Mouse (Mus musculus) heart, embryonic 10.5 days (tissue): Measurements from ENCODE around the gene Map3k7cl. TPM values are rescaled to one million over a fixed set of nuclear protein-coding genes. Genes with fewer than 3 reads are reported as not detected.

ENCODE experiments used
- DNase-seq: peaks from one replicate; pipeline ENCODE4 v3.0.0-alpha.2; 2017; ENCODE audit warnings: low spot score
- H3K27ac ChIP-seq: fragments of 300-500 bp; sonication (generic); 2 replicates; pipeline ENCODE4 v1.5.1; 2016; ENCODE audit warnings: mild to moderate bottlenecking
- H3K27me3 ChIP-seq: fragments of 300-500 bp; sonication (generic); 2 replicates; pipeline ENCODE4 v1.6.1; 2016; ENCODE audit warnings: mild to moderate bottlenecking; ENCODE audit not compliant: poor library complexity, insufficient read depth, severe bottlenecking
- H3K36me3 ChIP-seq: fragments of 300-500 bp; sonication (generic); 2 replicates; pipeline ENCODE4 v1.6.1; 2016; ENCODE audit warnings: mild to moderate bottlenecking, moderate library complexity
- H3K4me1 ChIP-seq: fragments of 300-500 bp; sonication (generic); 2 replicates; pipeline ENCODE4 v1.6.1; 2016; ENCODE audit warnings: mild to moderate bottlenecking
- H3K4me3 ChIP-seq: fragments of 300-500 bp; sonication (generic); 2 replicates; pipeline ENCODE4 v1.5.1; 2016; ENCODE audit warnings: mild to moderate bottlenecking, moderate library complexity
- H3K9me3 ChIP-seq: fragments of 300-500 bp; sonication (generic); 2 replicates; pipeline ENCODE4 v1.6.1; 2016; ENCODE audit warnings: mild to moderate bottlenecking, moderate library complexity
- WGBS: fragments of 180-500 bp; shearing (Covaris S2); methylation state at CpG from one replicate; pipeline ENCODE4 v1.1.7; 2016; 5-methylcytosine and 5-hydroxymethylcytosine counted together
- polyA plus RNA-seq: library from polyadenylated mRNA; unstranded; fragments of >200 nt; fragmentation: Nextera tagmentation; extraction: Ambion mirVana; gene quantifications from 2 replicates; pipeline ENCODE4 v1.2.1, GENCODE M21; 2016

The Map3k7cl gene
- polyA plus RNA-seq, 1 experiment from 2014 or later = not detected

- Histone ChIP-seq H3K27me3 (no peaks in the 10 kb centered on the region), H3K27ac (no peak overlapping the region), H3K4me1 (peaks cover 21% of the 10 kb centered on the region), H3K36me3 (no peaks in the 10 kb centered on the region), H3K4me3 (no peak overlapping the region), H3K9me3 (no peaks in the 10 kb centered on the region)
- DNase-seq = no peak
- WGBS = 56% methylated on average over 17 of the region's 17 CpGs
These were observed 49.8 kb downstream of the Map3k7cl start for GRCm38 (mm10) chr16:87602717-87603526.

DNA sequence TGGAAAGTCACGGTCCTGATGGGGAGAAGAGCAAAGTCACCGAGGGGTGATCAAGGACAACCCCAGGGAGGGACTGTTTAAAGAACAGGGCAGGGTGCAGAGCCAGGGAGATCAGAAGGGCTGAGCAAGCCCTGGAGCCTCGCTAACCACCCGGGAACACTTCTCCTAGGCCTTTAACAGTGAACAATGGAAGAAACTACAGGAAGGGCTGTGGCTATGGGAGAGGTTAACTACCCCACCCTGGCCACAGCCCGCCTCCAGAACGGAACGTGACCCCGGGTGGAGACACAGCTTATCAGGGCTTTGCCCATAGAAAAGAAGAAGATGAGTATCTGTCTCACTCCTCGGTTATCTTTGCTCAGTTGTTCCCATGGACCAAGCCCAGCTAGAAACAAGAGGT lies 50.9 kb downstream of the Map3k7cl start:
- no peaks in the 10 kb centered on the region for H3K27me3 ChIP-seq
- H3K4me1 ChIP-seq = peaks cover 13% of the 10 kb centered on the region; the same call in 1 of the 2 replicates
- H3K9me3 ChIP-seq = no peaks in the 10 kb centered on the region
- H3K4me3 ChIP-seq = no peak overlapping the region
- no peak for DNase-seq
- 58% methylated on average over 9 of the region's 9 CpGs for WGBS
- no peak overlapping the region for H3K27ac ChIP-seq
- no peaks in the 10 kb centered on the region for H3K36me3 ChIP-seq

GRCm38 (mm10) chr16:87604883-87605282 lies 51.8 kb downstream of the Map3k7cl start:
- no peaks in the 10 kb centered on the region for H3K9me3 ChIP-seq
- 75% methylated on average over 2 of the region's 2 CpGs for WGBS
- no peak for DNase-seq
- no peaks in the 10 kb centered on the region for H3K36me3 ChIP-seq
- H3K4me1 ChIP-seq = peaks cover 9% of the 10 kb centered on the region; the same call in 1 of the 2 replicates
- H3K27ac ChIP-seq = no peak overlapping the region
- no peaks in the 10 kb centered on the region for H3K27me3 ChIP-seq
- no peak overlapping the region for H3K4me3 ChIP-seq

DNA sequence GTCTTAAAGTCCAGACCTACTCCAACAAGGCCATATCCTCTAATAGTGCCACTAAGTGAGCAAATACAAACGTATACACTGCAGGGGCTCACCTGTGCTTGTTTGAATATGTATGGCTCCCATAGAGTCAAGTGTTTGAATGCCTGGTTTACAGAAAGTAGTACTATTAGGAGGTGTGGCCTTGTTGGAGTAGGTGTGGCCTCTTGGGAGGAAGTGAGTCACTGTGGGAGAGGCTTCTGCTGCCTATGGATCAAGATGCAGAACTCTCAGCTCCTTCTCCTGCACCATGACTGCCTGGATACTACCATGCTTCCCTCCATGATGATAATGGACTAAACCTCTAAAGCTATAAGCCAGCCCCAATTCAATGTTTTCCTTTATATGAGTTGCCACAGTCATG lies 54.3 kb downstream of the Map3k7cl start:
- 83% methylated on average over 1 of the region's 1 CpGs for WGBS
- no peak overlapping the region for H3K27ac ChIP-seq
- DNase-seq = no peak
- H3K27me3 ChIP-seq = no peaks in the 10 kb centered on the region
- no peaks in the 10 kb centered on the region for H3K9me3 ChIP-seq
- peaks cover 20% of the 10 kb centered on the region; the same call in 1 of the 2 replicates for H3K4me1 ChIP-seq
- no peak overlapping the region for H3K4me3 ChIP-seq
- no peaks in the 10 kb centered on the region for H3K36me3 ChIP-seq

GRCm38 (mm10) chr16:87607959-87608358 lies 54.8 kb downstream of the Map3k7cl start:
- H3K27ac ChIP-seq = no peak overlapping the region
- H3K36me3 ChIP-seq = no peaks in the 10 kb centered on the region
- H3K9me3 ChIP-seq = no peaks in the 10 kb centered on the region
- no peak for DNase-seq
- H3K27me3 ChIP-seq = no peaks in the 10 kb centered on the region
- 86% methylated on average over 6 of the region's 6 CpGs for WGBS
- H3K4me3 ChIP-seq = no peak overlapping the region
- H3K4me1 ChIP-seq = peaks cover 17% of the 10 kb centered on the region; the same call in 1 of the 2 replicates

- no peak overlapping the region for H3K4me3 ChIP-seq
- no peaks in the 10 kb centered on the region for H3K36me3 ChIP-seq
- no peak overlapping the region for H3K27ac ChIP-seq
- WGBS = 86% methylated on average over 5 of the region's 5 CpGs
- DNase-seq = no peak
- H3K4me1 ChIP-seq = peaks cover 11% of the 10 kb centered on the region; the same call in 1 of the 2 replicates
- no peaks in the 10 kb centered on the region for H3K27me3 ChIP-seq
- H3K9me3 ChIP-seq = no peaks in the 10 kb centered on the region
These were observed 57.0 kb downstream of the Map3k7cl start for GRCm38 (mm10) chr16:87610142-87610541.

DNA sequence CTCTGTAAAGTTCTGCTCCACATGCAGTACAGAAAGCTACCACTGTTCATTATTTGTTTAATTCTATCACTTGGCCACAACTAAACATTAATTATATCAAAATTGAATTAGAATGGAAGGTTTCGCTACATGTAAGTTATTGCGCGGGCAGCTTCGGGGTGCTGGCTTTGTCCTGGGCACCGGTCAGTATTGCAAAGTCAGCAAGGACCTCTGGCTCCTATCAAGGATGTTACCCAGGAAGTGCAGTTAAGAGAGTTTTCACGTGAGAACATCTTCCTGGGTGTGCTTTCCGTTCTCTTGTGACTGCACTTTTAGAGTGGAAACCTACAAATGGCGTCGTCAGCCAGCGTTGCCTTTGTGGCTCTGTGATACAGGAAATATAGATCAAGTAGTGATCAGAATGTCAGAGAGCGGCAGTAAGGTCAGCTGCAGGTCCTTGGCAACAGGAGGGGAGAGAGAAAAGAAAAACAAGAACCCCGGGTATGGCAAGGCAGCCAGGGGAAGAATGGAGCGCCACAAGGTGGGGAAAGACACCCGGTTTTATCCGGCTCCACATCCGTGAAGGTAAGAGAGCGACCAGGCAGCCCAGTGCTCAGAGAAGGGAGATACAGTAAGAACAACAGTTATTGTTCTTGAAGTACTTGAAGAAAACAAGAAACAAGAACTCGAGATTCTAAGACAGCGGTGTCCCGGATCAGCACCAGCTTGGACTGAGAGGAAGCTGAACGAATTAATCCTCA lies 57.6 kb downstream of the Map3k7cl start:
- Histone ChIP-seq H3K4me1 (peaks cover 11% of the 10 kb centered on the region; the same call in 1 of the 2 replicates), H3K36me3 (no peaks in the 10 kb centered on the region), H3K9me3 (no peaks in the 10 kb centered on the region), H3K27ac (0 out of 2 replicates have a peak overlapping the region, but pooled peaks have one; percentile 52), H3K4me3 (no peak overlapping the region), H3K27me3 (no peaks in the 10 kb centered on the region)
- DNase-seq = no peak
- 77% methylated on average over 21 of the region's 21 CpGs for WGBS

DNA sequence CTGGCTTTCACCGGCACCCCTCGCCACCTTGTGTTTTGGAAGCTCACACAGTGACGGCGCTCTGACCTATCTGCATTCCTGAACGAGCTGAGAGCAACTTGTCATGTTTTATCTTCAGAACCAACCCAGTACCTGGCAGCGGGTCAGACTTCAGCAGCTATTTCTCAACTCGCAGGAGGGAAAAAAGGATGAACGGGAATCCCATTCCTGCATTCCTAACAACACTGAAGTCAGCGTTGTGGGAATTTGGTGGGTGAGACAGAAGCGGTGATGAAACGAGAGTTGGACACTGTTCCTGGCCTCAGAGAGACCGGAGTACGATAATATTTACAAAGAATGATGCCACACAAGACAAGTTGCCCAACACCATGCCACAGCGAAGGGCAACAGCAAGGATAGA lies 58.3 kb downstream of the Map3k7cl start:
- Histone ChIP-seq H3K9me3 (no peaks in the 10 kb centered on the region), H3K27me3 (no peaks in the 10 kb centered on the region), H3K27ac (no peak overlapping the region), H3K4me3 (no peak overlapping the region), H3K36me3 (no peaks in the 10 kb centered on the region), H3K4me1 (peaks cover 11% of the 10 kb centered on the region; the same call in 1 of the 2 replicates)
- no peak for DNase-seq
- WGBS = 48% methylated on average over 14 of the region's 14 CpGs

- WGBS = 83% methylated on average over 15 of the region's 15 CpGs
- Histone ChIP-seq H3K36me3 (no peaks in the 10 kb centered on the region), H3K27me3 (no peaks in the 10 kb centered on the region), H3K4me1 (peaks cover 11% of the 10 kb centered on the region; the same call in 1 of the 2 replicates), H3K9me3 (no peaks in the 10 kb centered on the region), H3K27ac (no peak overlapping the region), H3K4me3 (no peak overlapping the region)
- no peak for DNase-seq
These were observed 59.2 kb downstream of the Map3k7cl start for GRCm38 (mm10) chr16:87612218-87612838.

DNA sequence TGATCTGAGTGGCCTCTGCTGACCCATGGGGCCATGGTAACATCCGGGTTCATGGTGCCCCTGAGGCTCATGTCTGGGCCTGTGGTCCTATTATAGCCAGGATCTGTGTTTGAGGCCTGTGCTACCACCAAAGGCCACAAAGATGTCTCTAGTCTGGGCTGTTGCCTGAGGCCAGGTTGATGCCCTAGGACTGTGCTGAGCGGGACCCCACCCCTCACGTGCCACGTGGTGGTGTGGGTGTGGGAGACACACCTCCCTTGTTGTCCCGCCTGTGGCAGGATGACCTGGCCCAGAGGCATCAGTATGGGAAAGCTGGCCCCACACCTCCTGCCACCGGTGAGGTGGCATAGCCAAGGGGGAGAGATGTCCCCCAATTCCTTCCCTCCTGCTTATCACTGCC lies 64.2 kb downstream of the Map3k7cl start:
- no peak for DNase-seq
- Histone ChIP-seq H3K27ac (no peak overlapping the region), H3K36me3 (no peaks in the 10 kb centered on the region), H3K27me3 (no peaks in the 10 kb centered on the region), H3K4me3 (no peak overlapping the region), H3K4me1 (no peaks in the 10 kb centered on the region), H3K9me3 (no peaks in the 10 kb centered on the region; the same call in 1 of the 2 replicates)
- WGBS = 81% methylated on average over 6 of the region's 6 CpGs

GRCm38 (mm10) chr16:87621246-87621645 lies 68.1 kb downstream of the Map3k7cl start:
- no peak overlapping the region for H3K4me3 ChIP-seq
- H3K27me3 ChIP-seq = no peaks in the 10 kb centered on the region
- no peaks in the 10 kb centered on the region; the same call in 1 of the 2 replicates for H3K9me3 ChIP-seq
- WGBS = 84% methylated on average over 3 of the region's 3 CpGs
- H3K4me1 ChIP-seq = no peaks in the 10 kb centered on the region
- no peaks in the 10 kb centered on the region for H3K36me3 ChIP-seq
- no peak for DNase-seq
- H3K27ac ChIP-seq = no peak overlapping the region

GRCm38 (mm10) chr16:87623881-87624280 lies 70.8 kb downstream of the Map3k7cl start:
- Histone ChIP-seq H3K36me3 (no peaks in the 10 kb centered on the region), H3K27ac (no peak overlapping the region), H3K27me3 (no peaks in the 10 kb centered on the region), H3K4me3 (no peak overlapping the region), H3K4me1 (no peaks in the 10 kb centered on the region), H3K9me3 (peaks cover 8% of the 10 kb centered on the region)
- WGBS = 91% methylated on average over 5 of the region's 5 CpGs
- no peak for DNase-seq

DNA sequence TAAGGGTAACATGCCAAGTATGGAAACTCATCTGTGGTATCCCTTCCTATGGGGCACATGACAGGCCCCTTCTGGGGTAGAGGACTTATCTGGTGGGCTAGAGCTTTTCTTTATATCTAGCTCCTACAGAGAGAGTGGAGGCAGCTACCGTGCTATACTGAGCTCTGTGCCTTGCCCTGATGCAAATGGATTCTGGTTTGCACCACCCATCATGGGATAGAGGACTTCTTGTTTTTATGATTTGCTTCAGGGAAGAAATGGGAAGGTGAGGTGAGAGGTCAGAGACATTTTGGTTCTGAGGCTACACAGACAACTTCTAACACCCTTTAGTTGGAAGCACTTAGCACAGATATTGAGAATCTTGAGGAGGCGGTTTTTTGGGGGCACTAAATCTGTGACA lies 71.8 kb downstream of the Map3k7cl start:
- 86% methylated on average over 2 of the region's 2 CpGs for WGBS
- Histone ChIP-seq H3K9me3 (peaks cover 8% of the 10 kb centered on the region), H3K36me3 (no peaks in the 10 kb centered on the region), H3K27me3 (no peaks in the 10 kb centered on the region), H3K27ac (no peak overlapping the region), H3K4me1 (no peaks in the 10 kb centered on the region), H3K4me3 (no peak overlapping the region)
- DNase-seq = no peak
